Mouse (Mus musculus) forebrain, embryonic 16.5 days (tissue): ENCODE measurements around the gene Lrrn1. TPM values are rescaled to one million over a fixed set of nuclear protein-coding genes. Genes with fewer than 3 reads are reported as not detected.

ENCODE experiments used
- ATAC-seq: fragments of 200-750 bp; cut with Nextera tagmentation; 2 replicates; pipeline ENCODE4 v1.8.0; 2017; ENCODE audit warnings: mild to moderate bottlenecking, moderate library complexity
- H3K27ac ChIP-seq: fragments of 300-500 bp; sonication (generic); 2 replicates; pipeline ENCODE4 v1.5.1; 2014; ENCODE audit warnings: low read length, control low read depth
- H3K27me3 ChIP-seq: fragments of 300-500 bp; sonication (generic); replicated peaks from 2 replicates; pipeline ENCODE4 v1.6.1; 2014; ENCODE audit warnings: low read length; ENCODE audit not compliant: control insufficient read depth, insufficient read depth
- H3K36me3 ChIP-seq: fragments of 300-500 bp; sonication (generic); 2 replicates; pipeline ENCODE4 v1.6.1; 2014; ENCODE audit not compliant: control insufficient read depth, insufficient read depth
- H3K4me1 ChIP-seq: fragments of 300-500 bp; sonication (generic); replicated peaks from 2 replicates; pipeline ENCODE4 v1.6.1; 2014; ENCODE audit warnings: low read length; ENCODE audit not compliant: control insufficient read depth, insufficient read depth
- H3K4me2 ChIP-seq: fragments of 300-500 bp; sonication (generic); 2 replicates; pipeline ENCODE4 v1.6.1; 2014; ENCODE audit warnings: mild to moderate bottlenecking, low read length, control low read depth
- H3K4me3 ChIP-seq: fragments of 300-500 bp; sonication (generic); replicated peaks from 2 replicates; pipeline ENCODE4 v1.5.1; 2014; ENCODE audit warnings: mild to moderate bottlenecking, low read length, control low read depth
- H3K9ac ChIP-seq: fragments of 300-500 bp; sonication (generic); replicated peaks from 2 replicates; pipeline ENCODE4 v1.6.1; 2014; ENCODE audit warnings: low read depth, low read length, control low read depth
- H3K9me3 ChIP-seq: fragments of 300-500 bp; sonication (generic); 2 replicates; pipeline ENCODE4 v1.6.1; 2016; ENCODE audit warnings: low read length; ENCODE audit not compliant: control insufficient read depth
- WGBS: fragments of 180-500 bp; shearing (Covaris S2); extraction: QIAGEN DNeasy Blood & Tissue Kit; methylation state at CpG from one replicate; pipeline ENCODE4 v1.1.7; 2014; 5-methylcytosine and 5-hydroxymethylcytosine counted together
- polyA plus RNA-seq: library from polyadenylated mRNA; unstranded; fragments of >200 nt; fragmentation: Nextera tagmentation; extraction: Ambion mirVana; gene quantifications from 2 replicates; pipeline ENCODE4 v1.2.1, GENCODE M21; 2015

Gene Lrrn1
- polyA plus RNA-seq: 44.6 and 51.4 TPM in 2 replicates

- Histone ChIP-seq H3K4me3 (peak within 1 kb of the TSS; percentile 67), H3K4me2 (peak within 1 kb of the TSS; percentile 88), H3K36me3 (no peaks in the 10 kb centered on the region), H3K9me3 (no peaks in the 10 kb centered on the region), H3K4me1 (peaks cover 20% of the 10 kb centered on the region), H3K9ac (peak within 1 kb of the TSS; percentile 96), H3K27ac (peak within 1 kb of the TSS; percentile 93), H3K27me3 (no peaks in the 10 kb centered on the region)
- WGBS: 2% methylated on average over 40 of the region's 43 CpGs
- ATAC-seq: peak; percentile 93
These were observed at the start of gene Lrrn1 for GRCm38 (mm10) chr6:107528877-107529864. TSS of gene Lrrn1 (plus strand) at chr6:107529768.

DNA sequence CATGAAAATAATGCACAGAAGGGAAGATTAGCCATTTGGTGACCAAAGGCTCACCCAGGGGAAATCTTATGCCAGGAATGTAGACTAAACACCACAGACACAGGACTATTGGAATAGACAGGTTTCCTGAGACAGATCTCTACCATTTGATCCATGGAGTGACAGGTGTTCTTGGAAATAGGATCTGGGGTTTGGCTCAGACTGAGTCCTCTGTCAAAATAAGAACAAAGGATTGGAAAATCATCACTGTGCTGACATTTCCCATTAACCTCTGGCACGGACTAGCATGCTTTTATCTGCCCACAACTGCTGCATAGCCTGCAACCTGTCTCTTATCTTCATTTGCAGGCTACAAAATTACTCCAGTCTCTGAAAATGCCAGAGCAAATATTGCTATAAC, 35.1 kb upstream of the Lrrn1 start:
- ATAC-seq: no peak
- no peaks in the 10 kb centered on the region for H3K4me1 ChIP-seq
- H3K4me3 ChIP-seq: no peak overlapping the region
- H3K9me3 ChIP-seq: no peaks in the 10 kb centered on the region
- H3K4me2 ChIP-seq: no peak overlapping the region
- no peaks in the 10 kb centered on the region for H3K36me3 ChIP-seq
- H3K9ac ChIP-seq: no peak overlapping the region
- 33% methylated on average over 1 of the region's 1 CpGs for WGBS
- H3K27ac ChIP-seq: no peak overlapping the region
- no peaks in the 10 kb centered on the region for H3K27me3 ChIP-seq

- H3K9ac ChIP-seq: no peak overlapping the region
These were observed 33.7 kb upstream of the Lrrn1 start for GRCm38 (mm10) chr6:107495830-107496229.

DNA sequence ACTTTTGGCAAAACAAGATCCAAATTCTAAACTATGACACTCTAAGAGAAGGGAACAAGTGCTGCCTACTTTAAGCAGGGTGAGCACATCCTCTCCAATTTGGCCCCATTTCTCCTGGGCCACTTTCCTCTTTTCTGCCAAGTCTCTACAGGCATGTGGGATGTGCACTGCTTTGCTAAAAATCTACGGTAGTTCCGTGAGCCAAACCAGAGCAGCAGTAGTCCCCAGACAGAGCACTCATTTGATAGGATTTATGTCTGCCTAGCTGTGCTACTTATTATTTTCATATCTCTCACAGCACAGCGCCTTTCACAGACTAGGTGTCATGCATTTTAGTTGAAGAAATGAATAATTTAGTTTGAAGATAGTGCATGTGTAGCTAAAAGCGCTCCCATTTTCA, 15.9 kb upstream of the Lrrn1 start:
- Histone ChIP-seq H3K4me2 (no peak overlapping the region), H3K9ac (no peak overlapping the region), H3K4me1 (no peaks in the 10 kb centered on the region), H3K4me3 (no peak overlapping the region), H3K27me3 (no peaks in the 10 kb centered on the region), H3K9me3 (no peaks in the 10 kb centered on the region), H3K36me3 (no peaks in the 10 kb centered on the region), H3K27ac (no peak overlapping the region)
- WGBS: 80% methylated on average over 4 of the region's 4 CpGs
- 0 out of 2 replicates have a peak, but pooled peaks have one; percentile 15 for ATAC-seq

More at GRCm38 (mm10) chr6:107495830-107496229, 33.7 kb upstream of the Lrrn1 start:
- no peak for ATAC-seq
- H3K27ac ChIP-seq: no peak overlapping the region
- no peaks in the 10 kb centered on the region for H3K9me3 ChIP-seq
- H3K36me3 ChIP-seq: no peaks in the 10 kb centered on the region
- no peak overlapping the region for H3K4me2 ChIP-seq
- H3K4me1 ChIP-seq: no peaks in the 10 kb centered on the region
- 15% methylated on average over 1 of the region's 1 CpGs for WGBS
- H3K27me3 ChIP-seq: no peaks in the 10 kb centered on the region
- H3K4me3 ChIP-seq: no peak overlapping the region

DNA sequence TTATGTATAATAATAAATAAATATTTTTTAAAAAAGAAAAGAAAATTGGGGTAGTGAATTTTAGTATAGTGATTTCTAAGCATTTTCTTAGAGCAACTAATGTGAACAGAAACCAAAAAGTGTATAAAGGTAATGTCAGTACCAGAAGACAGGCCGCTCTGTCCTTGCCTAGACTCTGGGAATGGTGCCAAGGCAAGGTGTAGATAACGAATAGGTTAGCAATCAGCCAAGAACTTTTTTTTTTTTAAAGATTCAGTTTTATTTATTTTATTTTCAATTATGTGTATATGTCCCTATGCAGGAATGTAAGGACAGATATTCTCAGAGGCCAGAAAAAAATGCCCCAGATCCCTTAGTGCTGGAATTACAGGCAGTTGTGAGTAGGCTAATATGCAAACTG, 5.6 kb upstream of the Lrrn1 start:
- Histone ChIP-seq H3K36me3 (no peaks in the 10 kb centered on the region), H3K4me1 (no peaks in the 10 kb centered on the region), H3K4me2 (no peak overlapping the region), H3K27ac (no peak overlapping the region), H3K4me3 (no peak overlapping the region), H3K9me3 (no peaks in the 10 kb centered on the region), H3K9ac (no peak overlapping the region), H3K27me3 (no peaks in the 10 kb centered on the region)
- no peak for ATAC-seq
- WGBS: 57% methylated on average over 2 of the region's 2 CpGs

DNA sequence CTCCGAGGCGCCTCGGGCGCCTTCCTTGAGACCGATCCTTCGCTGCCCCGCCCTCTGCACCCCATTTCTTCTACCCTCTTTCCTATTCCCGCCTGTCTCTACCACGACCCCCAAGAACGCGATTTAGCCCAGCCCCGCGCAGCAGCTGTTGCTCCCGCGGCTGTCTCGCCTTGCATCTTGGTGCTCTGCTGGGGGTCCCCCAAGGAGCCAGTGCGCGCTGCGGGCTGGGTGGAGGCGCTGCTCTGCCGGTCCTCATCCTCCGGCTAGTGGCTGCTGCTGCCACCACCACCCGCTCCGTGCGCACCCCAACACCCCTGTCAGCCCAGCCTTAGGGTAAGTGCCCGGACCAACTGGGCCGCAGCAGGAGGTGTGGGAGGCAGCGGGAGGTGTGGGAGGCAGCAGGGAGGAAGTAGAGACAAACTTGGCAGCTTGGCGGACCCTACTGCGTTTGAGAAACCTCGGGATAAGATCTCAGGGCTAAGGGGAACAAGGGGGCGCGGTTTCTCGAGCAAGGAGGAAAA, 403 bp downstream of the Lrrn1 start:
- ATAC-seq: peak; percentile 74
- Histone ChIP-seq H3K36me3 (no peaks in the 10 kb centered on the region), H3K27ac (peak overlapping the region; percentile 93), H3K4me3 (peak overlapping the region; percentile 67), H3K9ac (peak overlapping the region; percentile 96), H3K4me2 (peak overlapping the region; percentile 88), H3K27me3 (no peaks in the 10 kb centered on the region), H3K4me1 (peaks cover 28% of the 10 kb centered on the region), H3K9me3 (no peaks in the 10 kb centered on the region)
- WGBS: under 1% methylated on average over 34 of the region's 34 CpGs

GRCm38 (mm10) chr6:107530621-107531285, 1.2 kb downstream of the Lrrn1 start:
- H3K36me3 ChIP-seq: no peaks in the 10 kb centered on the region
- H3K9ac ChIP-seq: peak overlapping the region; percentile 96
- H3K27ac ChIP-seq: peak overlapping the region; percentile 93
- H3K4me3 ChIP-seq: peak overlapping the region; percentile 67
- ATAC-seq: no peak; the same call in 1 of the 2 replicates
- WGBS: 0% methylated on average over 15 of the region's 15 CpGs
- peaks cover 31% of the 10 kb centered on the region for H3K4me1 ChIP-seq
- no peaks in the 10 kb centered on the region for H3K9me3 ChIP-seq
- H3K4me2 ChIP-seq: peak overlapping the region; percentile 88
- H3K27me3 ChIP-seq: no peaks in the 10 kb centered on the region

- no peak for ATAC-seq
- no peaks in the 10 kb centered on the region for H3K27me3 ChIP-seq
- H3K9me3 ChIP-seq: no peaks in the 10 kb centered on the region
- H3K4me3 ChIP-seq: peak overlapping the region; percentile 67
- peak overlapping the region; percentile 96 for H3K9ac ChIP-seq
- peak overlapping the region; percentile 93; the same call in 1 of the 2 replicates for H3K27ac ChIP-seq
- peaks cover 31% of the 10 kb centered on the region for H3K4me1 ChIP-seq
- no peaks in the 10 kb centered on the region for H3K36me3 ChIP-seq
- 11% methylated on average over 8 of the region's 8 CpGs for WGBS
- peak overlapping the region; percentile 88 for H3K4me2 ChIP-seq
These were observed 2.0 kb downstream of the Lrrn1 start for GRCm38 (mm10) chr6:107531526-107532080.

DNA sequence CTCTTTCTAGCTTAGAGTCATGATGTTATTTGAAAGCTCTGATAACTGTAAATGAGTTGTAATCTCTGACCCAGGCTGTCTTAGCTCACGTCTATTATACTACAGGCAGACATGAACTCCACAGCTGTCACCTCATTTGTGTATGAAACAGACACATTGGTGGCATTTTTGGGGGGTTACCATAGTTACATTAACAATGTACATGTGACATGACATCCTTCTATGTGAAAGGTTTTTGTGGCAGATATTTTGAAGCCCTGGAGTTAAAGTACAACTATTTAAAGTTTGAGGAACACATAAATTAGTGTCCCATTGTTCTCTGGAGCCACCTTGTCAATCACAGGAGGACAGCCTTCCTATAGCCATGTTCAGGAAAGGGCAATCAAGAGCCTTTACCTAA, 5.0 kb downstream of the Lrrn1 start:
- Histone ChIP-seq H3K27ac (no peak overlapping the region), H3K9ac (no peak overlapping the region), H3K4me1 (peaks cover 31% of the 10 kb centered on the region), H3K27me3 (no peaks in the 10 kb centered on the region), H3K9me3 (no peaks in the 10 kb centered on the region), H3K4me3 (no peak overlapping the region), H3K4me2 (no peak overlapping the region; the same call in 1 of the 2 replicates), H3K36me3 (no peaks in the 10 kb centered on the region)
- WGBS: 3% methylated on average over 1 of the region's 1 CpGs
- no peak for ATAC-seq
